Comparison of ENCODE assay signal across 8 mouse cellular contexts in the genomic region with DNA sequence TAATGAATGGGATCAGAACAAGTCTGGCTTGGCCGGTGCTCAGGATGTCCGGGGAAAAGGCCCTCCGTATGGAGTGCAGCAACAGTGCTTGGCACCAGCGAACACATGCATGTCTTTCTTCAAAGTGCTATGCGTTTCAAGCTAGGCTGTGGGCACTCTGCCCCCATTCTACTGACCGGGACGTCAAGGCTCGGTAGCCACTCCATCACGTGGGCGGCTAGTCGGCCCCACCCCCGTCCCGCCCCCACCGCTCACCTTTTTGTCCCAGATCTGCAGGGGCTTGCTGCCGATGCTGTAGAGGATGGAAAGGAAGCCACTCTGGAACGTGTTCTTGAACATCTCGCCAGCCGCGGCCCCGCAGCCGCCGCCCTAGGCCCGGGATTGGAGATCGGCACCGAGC. TPM values are rescaled to one million over a fixed set of nuclear protein-coding genes. Genes with fewer than 3 reads are reported as not detected.
DNase-seq lines count a peak whose midpoint lies in the region; ATAC-seq and TF ChIP-seq lines count a peak whose summit lies in the region.

No protein-coding gene starts in this region.

- WGBS in forebrain, postnatal 0 days, result under 1% methylated on average over 25 of the region's 25 CpGs
- under 1% methylated on average over 25 of the region's 25 CpGs for WGBS in midbrain, embryonic 13.5 days

- peak overlapping the region; percentile 64 for H3K4me3 ChIP-seq in forebrain, postnatal 0 days (ENCODE audit: low read depth, low read length)
- peak overlapping the region; percentile 88 for H3K4me3 ChIP-seq in midbrain, embryonic 13.5 days (replicated peaks)

- peak; percentile 26 for ATAC-seq in forebrain, postnatal 0 days
- no peak; the same call in 1 of the 2 replicates for ATAC-seq in midbrain, embryonic 13.5 days

- peak overlapping the region; percentile 87 for H3K9ac ChIP-seq in forebrain, postnatal 0 days
- peak overlapping the region; percentile 92 for H3K9ac ChIP-seq in midbrain, embryonic 13.5 days (replicated peaks)

- H3K27me3 ChIP-seq in forebrain, postnatal 0 days (ENCODE audit: insufficient read depth, low read length), result no peaks in the 10 kb centered on the region
- no peaks in the 10 kb centered on the region for H3K27me3 ChIP-seq in midbrain, embryonic 13.5 days

- no peaks in the 10 kb centered on the region for H3K9me3 ChIP-seq in forebrain, postnatal 0 days (ENCODE audit: low read length)
- no peaks in the 10 kb centered on the region for H3K9me3 ChIP-seq in midbrain, embryonic 13.5 days

- TF ChIP-seq CTCF in forebrain, postnatal 0 days (IDR thresholded peaks at IDR 0.05; ENCODE audit: low read depth), result no peak

- H3K27ac ChIP-seq in forebrain, postnatal 0 days (ENCODE audit: low read depth, low read length), result peak overlapping the region; percentile 93
- peak overlapping the region; percentile 92 for H3K27ac ChIP-seq in midbrain, embryonic 13.5 days

- H3K36me3 ChIP-seq in forebrain, postnatal 0 days (ENCODE audit: insufficient read depth), result no peaks in the 10 kb centered on the region
- no peaks in the 10 kb centered on the region for H3K36me3 ChIP-seq in midbrain, embryonic 13.5 days

- peak; percentile 48 for DNase-seq in adrenal gland, postnatal 25 days
- DNase-seq in adrenal gland, postnatal 4 days (ENCODE audit: low spot score in 2 of 2), result no peak
- peak; percentile 57 for DNase-seq in retina, embryonic 14.5 days (ENCODE audit: low spot score)
- no peak for DNase-seq in retina, postnatal 1 day
- peak; percentile 52 for DNase-seq in forebrain, postnatal 0 days
- DNase-seq in left cerebral cortex, adult 8-10 months (ENCODE audit: low spot score in 2 of 2), result peak; percentile 35 to 40
- no peak for DNase-seq in ovary, postnatal 14 days (ENCODE audit: low spot score)

- peak overlapping the region; percentile 72 for H3K4me2 ChIP-seq in forebrain, postnatal 0 days (ENCODE audit: low read depth)
- H3K4me2 ChIP-seq in midbrain, embryonic 13.5 days (replicated peaks), result peak overlapping the region; percentile 91

- peaks cover 24% of the 10 kb centered on the region for H3K4me1 ChIP-seq in forebrain, postnatal 0 days (ENCODE audit: insufficient read depth)
- H3K4me1 ChIP-seq in midbrain, embryonic 13.5 days (replicated peaks), result peaks cover 48% of the 10 kb centered on the region

RNA-seq across cellular contexts. Expression of a gene that starts 0.4 kb away (rescaled TPM):
- 53.1 and 58.0 TPM in 2 replicates for total RNA-seq in adrenal gland, postnatal 25 days (2021)
- 10 to 100 TPM; 93.7 to 97.4 TPM for total RNA-seq in adrenal gland, postnatal 4 days (2021)
- 88.8 and 94.2 TPM in 2 replicates for total RNA-seq in forebrain, postnatal 0 days (2014; rRNA removed)
- 106 and 125 TPM in 2 replicates for polyA plus RNA-seq in forebrain, postnatal 0 days (2015; fragmentation: Nextera tagmentation; extraction: Ambion mirVana)
- 10 to 100 TPM; 52.7 to 60.3 (median 57.4) TPM for total RNA-seq in left cerebral cortex, adult 8-10 months (2022)
- polyA plus RNA-seq in midbrain, embryonic 13.5 days (2015; fragmentation: Nextera tagmentation; extraction: Ambion mirVana), result 130 and 135 TPM in 2 replicates

RNA-seq across cellular contexts. Expression of a gene that starts 55.6 kb away (rescaled TPM):
- 59.6 and 88.3 TPM in 2 replicates for total RNA-seq in adrenal gland, postnatal 25 days (2021)
- 10 to 100 TPM; 84.9 to 89.1 TPM for total RNA-seq in adrenal gland, postnatal 4 days (2021)
- 26.7 TPM in 2 replicates for total RNA-seq in forebrain, postnatal 0 days (2014; rRNA removed)
- 7.7 and 9.9 TPM in 2 replicates for polyA plus RNA-seq in forebrain, postnatal 0 days (2015; fragmentation: Nextera tagmentation; extraction: Ambion mirVana)
- total RNA-seq in left cerebral cortex, adult 8-10 months (2022), result 10 to 100 TPM; 71.1 to 85.2 (median 78.2) TPM
- polyA plus RNA-seq in midbrain, embryonic 13.5 days (2015; fragmentation: Nextera tagmentation; extraction: Ambion mirVana), result 9.9 and 11.2 TPM in 2 replicates

Comparison
In these comparisons a context has a peak if more than half of its experiments do, and no peak if none do; other contexts are left out.
1. DNase-seq: peak in adrenal gland, postnatal 25 days (single experiment), retina, embryonic 14.5 days (single experiment), forebrain, postnatal 0 days (single experiment) and left cerebral cortex, adult 8-10 months (2 of 2); none in adrenal gland, postnatal 4 days (0 of 2), retina, postnatal 1 day (single experiment) and ovary, postnatal 14 days (single experiment).